Mouse (Mus musculus) liver, embryonic 14.5 days (tissue): ENCODE results near the gene Nod2. TPM values are rescaled to one million over a fixed set of nuclear protein-coding genes. Genes with fewer than 3 reads are reported as not detected.
A peak's percentile ranks its signal among the peaks of the same experiment; 100 is the strongest.

ENCODE experiments used
- ATAC-seq: fragments of 200-750 bp; cut with Nextera tagmentation; 2 replicates; pipeline ENCODE4 v1.8.0; 2017; ENCODE audit warnings: moderate number of reproducible peaks, mild to moderate bottlenecking, moderate library complexity; ENCODE audit not compliant: insufficient read depth
- DNase-seq, 3 experiments: peaks; one replicate each; pipeline ENCODE4 v3.0.0-alpha.2; 2012 to 2013; ENCODE audit warnings: low read depth in 3 of 3, low spot score in 3 of 3
- H3K27ac ChIP-seq: fragments of 300-500 bp; sonication (generic); 2 replicates; pipeline ENCODE4 v1.5.1; 2014; ENCODE audit warnings: moderate library complexity, mild to moderate bottlenecking, control low read depth, inconsistent platforms
- H3K27me3 ChIP-seq: fragments of 300-500 bp; sonication (generic); 2 replicates; pipeline ENCODE4 v1.6.1; 2014; ENCODE audit warnings: mild to moderate bottlenecking, low read length, moderate library complexity; ENCODE audit not compliant: control insufficient read depth, insufficient read depth
- H3K36me3 ChIP-seq: fragments of 300-500 bp; sonication (generic); replicated peaks from 2 replicates; pipeline ENCODE4 v1.6.1; 2014; ENCODE audit warnings: low read depth; ENCODE audit not compliant: control insufficient read depth, insufficient read depth
- H3K4me1 ChIP-seq, 2 experiments: fragments of 200-500 bp in 1 of 2; fragments of 300-500 bp in 1 of 2; sonication (generic) in 1 of 2; replicated peaks; 2 replicates each; pipeline ENCODE4 v1.6.1; 2012 to 2014; ENCODE audit warnings: antibody characterized with exemption in 1 of 2, inconsistent platforms in 1 of 2, low read length in 1 of 2; ENCODE audit not compliant: control insufficient read depth in 2 of 2, insufficient read depth in 2 of 2
- H3K4me2 ChIP-seq: fragments of 300-500 bp; sonication (generic); 2 replicates; pipeline ENCODE4 v1.6.1; 2014; ENCODE audit warnings: low read depth, mild to moderate bottlenecking, control low read depth, moderate library complexity
- H3K4me3 ChIP-seq, 2 experiments: fragments of 200-500 bp in 1 of 2; fragments of 300-500 bp in 1 of 2; sonication (generic) in 1 of 2; 2 replicates each; pipeline ENCODE4 v1.5.1; 2012 to 2014; ENCODE audit warnings: low read depth in 2 of 2, low read length in 2 of 2, mild to moderate bottlenecking in 2 of 2, control low read depth in 1 of 2, inconsistent platforms in 1 of 2, moderate library complexity in 1 of 2; ENCODE audit not compliant: insufficient read depth in 1 of 2
- H3K9ac ChIP-seq: fragments of 300-500 bp; sonication (generic); replicated peaks from 2 replicates; pipeline ENCODE4 v1.6.1; 2014; ENCODE audit warnings: mild to moderate bottlenecking, control low read depth, moderate library complexity
- H3K9me3 ChIP-seq: fragments of 300-500 bp; sonication (generic); 2 replicates; pipeline ENCODE4 v1.6.1; 2016; ENCODE audit warnings: low read length, mixed read lengths; ENCODE audit not compliant: control insufficient read depth
- CTCF ChIP-seq: IDR thresholded peaks from 2 replicates; pipeline ENCODE4 v1.5.1; 2016; ENCODE audit warnings: antibody characterized with exemption, low read depth, control low read depth
- EP300 ChIP-seq: IDR thresholded peaks from 2 replicates; pipeline ENCODE4 v1.6.1; 2016; ENCODE audit warnings: antibody characterized with exemption, low read depth
- WGBS: fragments of 180-500 bp; shearing (Covaris S2); extraction: QIAGEN DNeasy Blood & Tissue Kit; methylation state at CpG from one replicate; pipeline ENCODE4 v1.1.7; 2014; ENCODE audit not compliant: insufficient replicate concordance; 5-methylcytosine and 5-hydroxymethylcytosine counted together
- polyA plus RNA-seq, 2 experiments: library from polyadenylated mRNA; depleted of rRNA in 1 of 2; stranded (reverse) in 1 of 2; unstranded in 1 of 2; fragments of >200 nt; fragmentation: Nextera tagmentation in 1 of 2; extraction: Ambion mirVana in 1 of 2; gene quantifications; 2 replicates each; pipeline versions ENCODE4 v1.2.1 to v1.2.3; 2012 to 2014

The Nod2 gene
- polyA plus RNA-seq, 2 experiments, result 0.04 TPM; not detected in 1

- peaks cover 14% of the 10 kb centered on the region for H3K27me3 ChIP-seq
- no peak for ATAC-seq
- H3K9me3 ChIP-seq, result no peaks in the 10 kb centered on the region
- no peak overlapping the region for H3K27ac ChIP-seq
- H3K4me2 ChIP-seq, result no peak overlapping the region
- H3K4me3 ChIP-seq, result no peak overlapping the region
- TF ChIP-seq EP300 (no peak), CTCF (no peak)
- H3K4me1 ChIP-seq, result no peaks in the 10 kb centered on the region
- no peaks in the 10 kb centered on the region for H3K36me3 ChIP-seq
- WGBS, result 45% methylated on average over 3 of the region's 3 CpGs
- H3K9ac ChIP-seq, result no peak overlapping the region
- no peak for DNase-seq
These were observed 22.8 kb upstream of the Nod2 start for GRCm38 (mm10) chr8:88624276-88624675.

- no peaks in the 10 kb centered on the region for H3K9me3 ChIP-seq
- no peak overlapping the region for H3K9ac ChIP-seq
- H3K4me2 ChIP-seq, result no peak overlapping the region
- TF ChIP-seq EP300, result no peak
- TF ChIP-seq CTCF, result no peak
- H3K27me3 ChIP-seq, result peaks cover 14% of the 10 kb centered on the region
- no peaks in the 10 kb centered on the region for H3K4me1 ChIP-seq
- no peaks in the 10 kb centered on the region for H3K36me3 ChIP-seq
- H3K4me3 ChIP-seq, result no peak overlapping the region
- no peak for DNase-seq
- H3K27ac ChIP-seq, result no peak overlapping the region
- no peak for ATAC-seq
- WGBS, result 17% methylated on average over 3 of the region's 3 CpGs
These were observed 20.7 kb upstream of the Nod2 start for GRCm38 (mm10) chr8:88626433-88626832.

DNA sequence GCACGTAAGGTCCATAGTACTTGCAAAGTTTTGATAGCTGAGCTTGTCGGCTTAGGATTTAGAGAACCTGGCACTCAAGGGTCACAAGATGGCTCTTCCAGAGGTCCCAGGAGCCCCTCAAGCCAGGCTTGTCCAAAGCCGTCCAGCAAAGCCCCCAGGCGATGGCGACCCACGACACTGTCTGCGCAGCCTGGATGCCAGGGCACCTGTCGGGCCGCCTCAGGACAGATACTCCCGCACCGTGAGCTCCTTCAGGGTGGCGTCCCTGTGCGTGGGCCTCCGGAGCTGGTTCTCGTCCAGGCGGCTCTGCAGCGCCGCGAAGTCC is 20.2 kb upstream of the Nod2 start:
- DNase-seq (no peak), ATAC-seq (no peak)
- no peak for TF ChIP-seq CTCF
- no peak for TF ChIP-seq EP300
- no peak overlapping the region for H3K27ac ChIP-seq
- peak overlapping the region; percentile 42 for H3K4me2 ChIP-seq
- peak overlapping the region in 1 of 2 experiments; percentile 12; a peak in 2 of 4 replicates for H3K4me3 ChIP-seq
- H3K9ac ChIP-seq, result no peak overlapping the region
- no peaks in the 10 kb centered on the region for H3K9me3 ChIP-seq
- H3K36me3 ChIP-seq, result no peaks in the 10 kb centered on the region
- no peaks in the 10 kb centered on the region for H3K4me1 ChIP-seq
- WGBS, result 17% methylated on average over 19 of the region's 19 CpGs
- H3K27me3 ChIP-seq, result peaks cover 14% of the 10 kb centered on the region

DNA sequence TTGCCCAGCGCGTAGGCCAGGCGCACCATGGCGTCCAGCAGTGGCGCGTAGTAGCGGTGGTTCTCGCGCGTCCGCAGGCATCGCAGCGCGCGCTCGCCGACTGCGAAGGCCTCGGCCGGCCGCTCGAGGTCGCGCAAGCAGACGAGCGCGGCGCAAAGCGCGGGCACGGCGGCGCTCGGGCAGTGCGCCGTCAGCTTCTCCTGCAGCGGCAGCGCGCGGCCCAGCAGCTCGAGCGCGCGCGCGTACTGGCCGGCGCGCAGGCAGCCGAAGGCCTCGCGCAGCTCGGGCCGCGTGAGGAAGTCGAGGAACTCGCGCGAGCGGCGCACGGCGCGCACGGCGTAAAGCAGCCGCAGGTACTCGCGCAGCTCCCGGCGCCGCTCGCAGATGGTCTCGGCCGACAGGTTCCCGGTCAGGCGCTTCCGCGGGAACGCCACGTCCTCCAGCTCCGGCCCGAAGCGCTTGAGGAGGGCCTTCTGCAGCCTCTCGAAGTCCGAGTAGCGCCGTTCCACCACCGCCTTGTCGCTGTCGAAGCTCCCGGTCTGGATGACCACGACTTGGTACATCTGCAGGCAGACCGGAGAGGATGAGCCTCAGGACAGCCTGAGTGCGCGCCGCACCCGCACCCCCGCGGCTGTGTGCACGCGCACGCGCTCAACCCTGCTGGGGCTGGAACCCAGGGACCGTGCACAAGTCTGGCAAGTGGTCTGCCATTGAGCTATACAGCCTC is 19.7 kb upstream of the Nod2 start:
- DNase-seq (peak in 1 of 3 experiments; percentile 18), ATAC-seq (peak; percentile 60)
- Histone ChIP-seq H3K27me3 (peaks cover 14% of the 10 kb centered on the region), H3K36me3 (no peaks in the 10 kb centered on the region), H3K4me2 (peak overlapping the region; percentile 42), H3K4me1 (no peaks in the 10 kb centered on the region), H3K27ac (no peak overlapping the region), H3K4me3 (peak overlapping the region; percentile 12; a peak in 3 of 4 replicates), H3K9me3 (no peaks in the 10 kb centered on the region), H3K9ac (no peak overlapping the region)
- TF ChIP-seq EP300, result no peak
- TF ChIP-seq CTCF, result no peak
- 1% methylated on average over 96 of the region's 105 CpGs for WGBS

- H3K27ac ChIP-seq, result no peak overlapping the region
- DNase-seq (no peak), ATAC-seq (no peak)
- no peaks in the 10 kb centered on the region for H3K36me3 ChIP-seq
- H3K4me1 ChIP-seq, result no peaks in the 10 kb centered on the region
- TF ChIP-seq EP300 (no peak), CTCF (no peak)
- WGBS, result 57% methylated on average over 14 of the region's 14 CpGs
- H3K4me2 ChIP-seq, result peak overlapping the region; percentile 42
- no peak overlapping the region for H3K4me3 ChIP-seq
- peaks cover 14% of the 10 kb centered on the region for H3K27me3 ChIP-seq
- H3K9ac ChIP-seq, result no peak overlapping the region
- no peaks in the 10 kb centered on the region for H3K9me3 ChIP-seq
These were observed 18.9 kb upstream of the Nod2 start for GRCm38 (mm10) chr8:88628001-88628774.
